Mouse (Mus musculus) MEL (cell line): ENCODE results near the gene Efhd2.

Source experiments
- MAZ ChIP-seq: IDR thresholded peaks from 2 replicates; pipeline ENCODE4 v1.6.1; 2012; ENCODE audit warnings: low read depth, mild to moderate bottlenecking, inconsistent platforms, low read length, improper control_type of control experiment
- POLR2A ChIP-seq, 2 experiments: IDR thresholded peaks; 2 replicates each; pipeline ENCODE4 v1.6.1; 2011 to 2012; ENCODE audit warnings: low read length in 2 of 2, mild to moderate bottlenecking in 2 of 2, control low read depth in 1 of 2, improper control_type of control experiment in 1 of 2, low read depth in 1 of 2, moderate library complexity in 1 of 2; ENCODE audit not compliant: control insufficient read depth in 1 of 2, insufficient read depth in 1 of 2, poor library complexity in 1 of 2
- TBP ChIP-seq: IDR thresholded peaks from 2 replicates; pipeline ENCODE4 v1.8.0; 2011; ENCODE audit warnings: low read depth, low read length, improper control_type of control experiment

- TF ChIP-seq POLR2A (IDR thresholded peaks at IDR 0.05; ENCODE audit: control insufficient read depth in 1 of 2, insufficient read depth in 1 of 2, low read depth in 1 of 2, low read length in 2 of 2, poor library complexity in 1 of 2) (no peak), TBP (no peak), MAZ (no peak)
Observed at GRCm38 (mm10) chr4:141869436-141870215, 5.1 kb downstream of the Efhd2 start.
